In genomic region chr1:132030574-132030973, GRCm38 (mm10) we compare ENCODE assay signal across 13 mouse cellular contexts. TPM values are rescaled to one million over a fixed set of nuclear protein-coding genes. Genes with fewer than 3 reads are reported as not detected.
DNase-seq lines count a peak whose midpoint lies in the region; ATAC-seq and TF ChIP-seq lines count a peak whose summit lies in the region.
"Had no signal": no experiment of that assay in that cellular context is flagged by ENCODE, and none has a peak within 500 bp of the region (broad histone marks: within the 10 kb centered on the region; RNA-seq: fewer than 3 reads in every experiment).

No protein-coding gene starts in this region.

- H3K4me1 ChIP-seq in kidney, postnatal 0 days (replicated peaks; ENCODE audit: insufficient read depth, low read length) = no peaks in the 10 kb centered on the region
- H3K4me1 ChIP-seq in thymus, adult 2 months (replicated peaks; ENCODE audit: control insufficient read depth, insufficient read depth, low read length) = no peaks in the 10 kb centered on the region
- no peaks in the 10 kb centered on the region; the same call in none of the 2 replicates for H3K4me1 ChIP-seq in cortical plate, adult 2 months (ENCODE audit: control insufficient read depth, insufficient read depth, low read length)
- H3K4me1 ChIP-seq: heart, embryonic 12.5 days; hindbrain, embryonic 13.5 days; midbrain, embryonic 10.5 days had no signal

- H3K27ac ChIP-seq in kidney, postnatal 0 days = no peak overlapping the region
- no peak overlapping the region for H3K27ac ChIP-seq in thymus, adult 2 months (ENCODE audit: control insufficient read depth, insufficient read depth, low read length)
- H3K27ac ChIP-seq in cortical plate, adult 2 months (ENCODE audit: insufficient read depth, low read length) = no peak overlapping the region
- H3K27ac ChIP-seq: hindbrain, embryonic 13.5 days; liver, embryonic 13.5 days; midbrain, embryonic 10.5 days had no signal

- H3K4me3 ChIP-seq in kidney, postnatal 0 days (replicated peaks; ENCODE audit: low read depth, low read length) = no peak overlapping the region
- no peak overlapping the region for H3K4me3 ChIP-seq in thymus, adult 2 months (ENCODE audit: control insufficient read depth, insufficient read depth, low read length)
- H3K4me3 ChIP-seq in cortical plate, adult 2 months (ENCODE audit: insufficient read depth, low read length) = no peak overlapping the region
- H3K4me3 ChIP-seq: heart, embryonic 12.5 days; hindbrain, embryonic 13.5 days; liver, embryonic 13.5 days; midbrain, embryonic 10.5 days had no signal

- DNase-seq in kidney, postnatal 0 days (ENCODE audit: low spot score) = no peak
- DNase-seq in kidney, adult 9 months = no peak
- DNase-seq in thymus, postnatal 25 days = peak; percentile 33
- DNase-seq in thymus, adult 2 months = no peak
- no peak for DNase-seq in MN1 (ENCODE audit: low spot score)
- no peak for DNase-seq in adrenal gland, postnatal 4 days (ENCODE audit: low spot score in 2 of 2)
- DNase-seq: adrenal gland, adult 2 months; liver, embryonic 13.5 days; spleen, adult 18-20 months had no signal

- no peak for TF ChIP-seq POLR2A in thymus, adult 2 months (IDR thresholded peaks at IDR 0.05; ENCODE audit: control insufficient read depth, extremely low read depth, insufficient read depth, low read length, poor library complexity)
- no peak for TF ChIP-seq POLR2A in cortical plate, adult 2 months (IDR thresholded peaks at IDR 0.05; ENCODE audit: extremely low read depth, insufficient read depth, low read length)

- no peak overlapping the region for H3K9ac ChIP-seq in kidney, postnatal 0 days (ENCODE audit: low read depth, low read length)
- H3K9ac ChIP-seq: heart, embryonic 12.5 days; hindbrain, embryonic 13.5 days; liver, embryonic 13.5 days had no signal

- ATAC-seq in kidney, postnatal 0 days (replicated peaks; ENCODE audit: low FRiP score, low read depth) = no peak

- TF ChIP-seq CTCF in kidney, postnatal 0 days (IDR thresholded peaks at IDR 0.05; ENCODE audit: low read depth) = peak; percentile 59
- no peak for TF ChIP-seq CTCF in thymus, adult 2 months (IDR thresholded peaks at IDR 0.05; ENCODE audit: borderline replicate concordance, control insufficient read depth, extremely low read depth, insufficient read depth, low read length, poor library complexity)
- peak; percentile 29 for TF ChIP-seq CTCF in cortical plate, adult 2 months (IDR thresholded peaks at IDR 0.05; ENCODE audit: extremely low read depth, insufficient read depth, low read length)

- H3K9me3 ChIP-seq in kidney, postnatal 0 days (replicated peaks; ENCODE audit: low read length) = no peaks in the 10 kb centered on the region
- H3K9me3 ChIP-seq: heart, embryonic 12.5 days; hindbrain, embryonic 13.5 days; liver, embryonic 13.5 days; midbrain, embryonic 10.5 days had no signal

- 80% methylated on average over 2 of the region's 2 CpGs for WGBS in kidney, postnatal 0 days
- 80% methylated on average over 2 of the region's 2 CpGs for WGBS in thymus, adult 2 months

- H3K36me3 ChIP-seq in kidney, postnatal 0 days (ENCODE audit: insufficient read depth, low read length) = peaks cover 53% of the 10 kb centered on the region
- peaks cover 65% of the 10 kb centered on the region for H3K36me3 ChIP-seq in thymus, adult 2 months (ENCODE audit: control insufficient read depth, insufficient read depth, low read length)

- no peak overlapping the region for H3K4me2 ChIP-seq in kidney, postnatal 0 days (ENCODE audit: low read length)
- H3K4me2 ChIP-seq: heart, embryonic 12.5 days; hindbrain, embryonic 13.5 days; liver, embryonic 13.5 days had no signal

- no peaks in the 10 kb centered on the region for H3K27me3 ChIP-seq in kidney, postnatal 0 days (ENCODE audit: insufficient read depth, low read length)
- H3K27me3 ChIP-seq in thymus, adult 2 months (ENCODE audit: control insufficient read depth, insufficient read depth, low read length) = no peaks in the 10 kb centered on the region
- H3K27me3 ChIP-seq: heart, embryonic 12.5 days; hindbrain, embryonic 13.5 days; liver, embryonic 13.5 days had no signal

RNA-seq across cellular contexts. Expression of gene Elk4, which starts 23.2 kb away (rescaled TPM):
- 21.4 and 22.0 TPM in 2 replicates for polyA plus RNA-seq in kidney, postnatal 0 days (2015; fragmentation: Nextera tagmentation; extraction: Ambion mirVana)
- polyA plus RNA-seq in thymus, adult 2 months (2012; rRNA removed) = 82.3 and 101 TPM in 2 replicates
- polyA plus RNA-seq in cortical plate, adult 2 months (2012; rRNA removed) = 20.1 and 20.3 TPM in 2 replicates
- total RNA-seq in adrenal gland, postnatal 4 days (2021) = 100 to 1,000 TPM; 130 to 135 TPM

RNA-seq across cellular contexts. Expression of gene Mfsd4a, which starts 37.3 kb away (rescaled TPM):
- 25.1 and 27.3 TPM in 2 replicates for polyA plus RNA-seq in kidney, postnatal 0 days (2015; fragmentation: Nextera tagmentation; extraction: Ambion mirVana)
- polyA plus RNA-seq in thymus, adult 2 months (2012; rRNA removed) = 5.6 and 5.8 TPM in 2 replicates
- 73.5 and 84.7 TPM in 2 replicates for polyA plus RNA-seq in cortical plate, adult 2 months (2012; rRNA removed)
- total RNA-seq in adrenal gland, postnatal 4 days (2021) = 1 to 10 TPM; 4.9 to 6.3 TPM
